Comparison of ENCODE assay signal across 8 mouse cellular contexts in the genomic region with DNA sequence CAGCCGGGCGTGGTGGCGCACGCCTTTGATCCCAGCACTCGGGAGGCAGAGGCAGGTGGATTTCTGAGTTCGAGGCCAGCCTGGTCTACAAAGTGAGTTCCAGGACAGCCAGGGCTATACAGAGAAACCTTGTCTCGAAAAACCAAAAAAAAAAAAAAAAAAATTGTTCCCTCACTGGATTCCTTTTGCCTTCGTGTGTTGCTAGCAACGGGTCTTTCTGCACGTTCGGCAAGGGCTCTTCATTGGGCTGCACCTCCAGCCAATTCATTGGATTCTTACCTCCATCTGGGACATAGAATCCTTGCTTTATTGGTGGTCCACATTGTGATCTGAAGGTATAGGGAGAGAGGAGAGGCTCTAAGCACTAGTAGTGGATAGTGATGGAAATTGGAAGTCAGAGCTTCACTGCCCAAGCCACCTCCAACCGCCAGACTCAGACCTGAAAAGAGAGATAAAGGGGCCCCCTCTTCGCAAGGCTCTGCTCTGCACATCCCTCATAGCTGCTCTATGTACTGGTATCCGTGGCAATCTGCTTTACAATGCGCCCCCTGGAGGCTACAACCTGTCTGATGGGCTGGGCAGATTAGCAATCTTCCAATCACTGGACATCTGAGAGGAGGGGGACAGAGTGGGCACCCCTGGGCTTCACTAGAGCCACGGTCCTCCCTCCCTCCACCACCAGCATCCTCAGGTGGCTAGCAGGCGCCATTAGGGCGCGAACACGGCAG. TPM values are rescaled to one million over a fixed set of nuclear protein-coding genes. Genes with fewer than 3 reads are reported as not detected.
DNase-seq lines count a peak whose midpoint lies in the region; ATAC-seq and TF ChIP-seq lines count a peak whose summit lies in the region.

No protein-coding gene starts in this region.

- H3K9ac ChIP-seq in heart, adult 2 months (ENCODE audit: low read depth, low read length), result no peak overlapping the region
- no peak overlapping the region for H3K9ac ChIP-seq in hindbrain, postnatal 0 days (replicated peaks; ENCODE audit: low read length)
- peak overlapping the region; percentile 56 for H3K9ac ChIP-seq in liver, embryonic 13.5 days
- H3K9ac ChIP-seq in neural tube, embryonic 11.5 days (ENCODE audit: low read length), result no peak overlapping the region

- TF ChIP-seq EP300 in heart, adult 2 months (IDR thresholded peaks at IDR 0.05; ENCODE audit: insufficient read depth, low read depth, low read length), result no peak

- H3K4me1 ChIP-seq in heart, adult 2 months (ENCODE audit: control insufficient read depth, insufficient read depth, low read length), result no peaks in the 10 kb centered on the region; the same call in 1 of the 2 replicates
- peaks cover 68% of the 10 kb centered on the region for H3K4me1 ChIP-seq in G1E (ENCODE audit: insufficient read depth, low read depth, low read length)
- H3K4me1 ChIP-seq in hindbrain, postnatal 0 days (ENCODE audit: insufficient read depth, low read length), result peaks cover 5% of the 10 kb centered on the region; the same call in 1 of the 2 replicates
- peaks cover 54% of the 10 kb centered on the region for H3K4me1 ChIP-seq in liver, embryonic 13.5 days (replicated peaks)
- H3K4me1 ChIP-seq in neural tube, embryonic 11.5 days (ENCODE audit: control insufficient read depth, insufficient read depth, low read length), result peaks cover 4% of the 10 kb centered on the region; the same call in 1 of the 2 replicates

- no peaks in the 10 kb centered on the region for H3K36me3 ChIP-seq in heart, adult 2 months (ENCODE audit: control insufficient read depth, insufficient read depth, low read length)
- no peaks in the 10 kb centered on the region for H3K36me3 ChIP-seq in G1E (replicated peaks)
- no peaks in the 10 kb centered on the region for H3K36me3 ChIP-seq in hindbrain, postnatal 0 days (ENCODE audit: insufficient read depth, low read length)
- no peaks in the 10 kb centered on the region for H3K36me3 ChIP-seq in liver, embryonic 13.5 days
- no peaks in the 10 kb centered on the region for H3K36me3 ChIP-seq in neural tube, embryonic 11.5 days (ENCODE audit: control insufficient read depth, insufficient read depth, low read length)

- H3K27ac ChIP-seq in heart, adult 2 months, result no peak overlapping the region
- H3K27ac ChIP-seq in hindbrain, postnatal 0 days, result no peak overlapping the region
- H3K27ac ChIP-seq in liver, embryonic 13.5 days, result no peak overlapping the region
- no peak overlapping the region for H3K27ac ChIP-seq in neural tube, embryonic 11.5 days (ENCODE audit: low read depth, low read length)

- peak; percentile 46 to 63 for DNase-seq in heart, adult 2 months
- no peak for DNase-seq in heart, postnatal 10 days
- DNase-seq in G1E (ENCODE audit: low spot score), result no peak
- DNase-seq in embryo, embryonic 10 days (ENCODE audit: low spot score), result peak; percentile 74
- DNase-seq in hindbrain, postnatal 0 days (ENCODE audit: low spot score), result peak; percentile 56
- peak; percentile 36 for DNase-seq in liver, embryonic 13.5 days
- peak; percentile 54 for DNase-seq in neural tube, embryonic 11.5 days (ENCODE audit: low spot score)
- no peak for DNase-seq in Muller cell, postnatal 12 days (ENCODE audit: inconsistent ontology term)

- H3K9me3 ChIP-seq in G1E (replicated peaks), result no peaks in the 10 kb centered on the region
- H3K9me3 ChIP-seq in hindbrain, postnatal 0 days (ENCODE audit: low read length), result no peaks in the 10 kb centered on the region
- H3K9me3 ChIP-seq in liver, embryonic 13.5 days (replicated peaks), result no peaks in the 10 kb centered on the region
- no peaks in the 10 kb centered on the region for H3K9me3 ChIP-seq in neural tube, embryonic 11.5 days (ENCODE audit: control insufficient read depth, low read length)

- peak overlapping the region; percentile 38 for H3K4me2 ChIP-seq in hindbrain, postnatal 0 days (ENCODE audit: low read depth, low read length)
- H3K4me2 ChIP-seq in liver, embryonic 13.5 days, result peak overlapping the region; percentile 55
- H3K4me2 ChIP-seq in neural tube, embryonic 11.5 days (ENCODE audit: low read depth), result no peak overlapping the region

- no peak for TF ChIP-seq POLR2A in heart, adult 2 months (IDR thresholded peaks at IDR 0.05; ENCODE audit: insufficient read depth, low read depth, low read length)

- H3K27me3 ChIP-seq in heart, adult 2 months (ENCODE audit: control insufficient read depth, insufficient read depth, low read length), result peaks cover 4% of the 10 kb centered on the region; the same call in 1 of the 2 replicates
- H3K27me3 ChIP-seq in G1E (ENCODE audit: insufficient read depth, low read length), result no peaks in the 10 kb centered on the region
- peaks cover 20% of the 10 kb centered on the region for H3K27me3 ChIP-seq in hindbrain, postnatal 0 days (ENCODE audit: insufficient read depth, low read length)
- H3K27me3 ChIP-seq in liver, embryonic 13.5 days, result peaks cover 40% of the 10 kb centered on the region
- H3K27me3 ChIP-seq in neural tube, embryonic 11.5 days (ENCODE audit: control insufficient read depth, insufficient read depth, low read length), result peaks cover 47% of the 10 kb centered on the region

- ATAC-seq in G1E (ENCODE audit: extremely low read depth, insufficient number of reproducible peaks, low FRiP score, poor library complexity, severe bottlenecking), result 0 out of 2 replicates have a peak, but pooled peaks have one; percentile 29
- ATAC-seq in hindbrain, postnatal 0 days, result no peak
- peak; percentile 86 for ATAC-seq in liver, embryonic 13.5 days (ENCODE audit: low read depth)
- ATAC-seq in neural tube, embryonic 11.5 days (ENCODE audit: insufficient read depth, low FRiP score, low TSS enrichment), result no peak

- intact Hi-C loops in heart, adult 2 months (cut with DNase I), result no loop called here
- intact Hi-C loops in heart, postnatal 10 days (cut with DNase I), result no loop called here

- H3K79me2 ChIP-seq in heart, adult 2 months (replicated peaks; ENCODE audit: control insufficient read depth, insufficient read depth, low read length), result no peaks in the 10 kb centered on the region

- no peak overlapping the region for H3K4me3 ChIP-seq in heart, adult 2 months
- H3K4me3 ChIP-seq in G1E (ENCODE audit: low read depth, low read length), result peak overlapping the region; percentile 42; the same call in 1 of the 2 replicates
- 0 out of 2 replicates have a peak overlapping the region, but pooled peaks have one; percentile 11 for H3K4me3 ChIP-seq in hindbrain, postnatal 0 days (ENCODE audit: low read length)
- H3K4me3 ChIP-seq in liver, embryonic 13.5 days (replicated peaks), result peak overlapping the region; percentile 32
- no peak overlapping the region for H3K4me3 ChIP-seq in neural tube, embryonic 11.5 days (ENCODE audit: low read depth, low read length)

- peak; percentile 77 for TF ChIP-seq CTCF in heart, adult 2 months (IDR thresholded peaks at IDR 0.05)
- TF ChIP-seq CTCF in G1E (IDR thresholded peaks at IDR 0.05; ENCODE audit: low read depth, low read length), result peak; percentile 47; the same call in 1 of the 2 replicates
- peak; percentile 61 for TF ChIP-seq CTCF in hindbrain, postnatal 0 days (IDR thresholded peaks at IDR 0.05; ENCODE audit: low read depth)

- 46% methylated on average over 20 of the region's 20 CpGs for WGBS in heart, adult 2 months
- 40% methylated on average over 18 of the region's 20 CpGs for WGBS in hindbrain, postnatal 0 days
- WGBS in liver, embryonic 13.5 days (ENCODE audit: insufficient replicate concordance), result 33% methylated on average over 20 of the region's 20 CpGs
- 41% methylated on average over 18 of the region's 20 CpGs for WGBS in neural tube, embryonic 11.5 days

RNA-seq across cellular contexts. Expression of a gene that starts 11.3 kb away (rescaled TPM):
- 1 to 10 TPM; 3.6 to 3.9 TPM for total RNA-seq in heart, adult 2 months (2021)
- polyA plus RNA-seq in heart, adult 2 months (2012; rRNA removed), result 4.2 and 4.6 TPM in 2 replicates
- total RNA-seq in heart, postnatal 10 days (2021), result 1 to 10 TPM; 7.4 to 9.1 TPM
- total RNA-seq in G1E (2014; fragmentation: Nextera tagmentation) (0.60 TPM in 1 of 2 replicates, not detected in the other), G1E (2017) (0.35 and 0.49 TPM in 2 replicates)
- 0.39 and 0.41 TPM in 2 replicates for polyA plus RNA-seq in G1E (2012)
- total RNA-seq in hindbrain, postnatal 0 days (2014; rRNA removed), result 1.7 and 2.8 TPM in 2 replicates
- polyA plus RNA-seq in hindbrain, postnatal 0 days (2015; fragmentation: Nextera tagmentation; extraction: Ambion mirVana), result 2.6 and 3.2 TPM in 2 replicates
- 0.25 and 0.29 TPM in 2 replicates for polyA plus RNA-seq in liver, embryonic 13.5 days (2015; fragmentation: Nextera tagmentation; extraction: Ambion mirVana)
- 0.50 and 0.87 TPM in 2 replicates for polyA plus RNA-seq in neural tube, embryonic 11.5 days (2014; fragmentation: Nextera tagmentation; extraction: Ambion mirVana)

RNA-seq across cellular contexts. Expression of a gene that starts 16.4 kb away (rescaled TPM):
- 10 to 100 TPM; 10.0 to 11.1 TPM for total RNA-seq in heart, adult 2 months (2021)
- 15.5 and 18.7 TPM in 2 replicates for polyA plus RNA-seq in heart, adult 2 months (2012; rRNA removed)
- 10 to 100 TPM; 21.8 to 23.9 TPM for total RNA-seq in heart, postnatal 10 days (2021)
- total RNA-seq in G1E (2014; fragmentation: Nextera tagmentation) (26.1 and 34.6 TPM in 2 replicates), G1E (2017) (7.4 TPM in 2 replicates)
- 4.4 and 6.7 TPM in 2 replicates for polyA plus RNA-seq in G1E (2012)
- 63.9 and 76.9 TPM in 2 replicates for total RNA-seq in hindbrain, postnatal 0 days (2014; rRNA removed)
- polyA plus RNA-seq in hindbrain, postnatal 0 days (2015; fragmentation: Nextera tagmentation; extraction: Ambion mirVana), result 64.4 and 77.3 TPM in 2 replicates
- 2.4 and 2.9 TPM in 2 replicates for polyA plus RNA-seq in liver, embryonic 13.5 days (2015; fragmentation: Nextera tagmentation; extraction: Ambion mirVana)
- 23.3 and 24.0 TPM in 2 replicates for polyA plus RNA-seq in neural tube, embryonic 11.5 days (2014; fragmentation: Nextera tagmentation; extraction: Ambion mirVana)

RNA-seq across cellular contexts. Expression of a gene that starts 18.2 kb away (rescaled TPM):
- total RNA-seq in heart, adult 2 months (2021), result under 1 TPM in 1 of 2 experiments, not detected in 1; 0.08 TPM
- 0.38 and 0.43 TPM in 2 replicates for polyA plus RNA-seq in heart, adult 2 months (2012; rRNA removed)
- under 1 TPM in 1 of 2 experiments, not detected in 1; 0.22 TPM for total RNA-seq in heart, postnatal 10 days (2021)
- total RNA-seq in G1E (2014; fragmentation: Nextera tagmentation) (not detected in 2 replicates), G1E (2017) (0.05 TPM in 1 of 2 replicates, not detected in the other)
- 0.02 and 0.04 TPM in 2 replicates for polyA plus RNA-seq in G1E (2012)
- total RNA-seq in hindbrain, postnatal 0 days (2014; rRNA removed), result 4.8 and 7.7 TPM in 2 replicates
- polyA plus RNA-seq in hindbrain, postnatal 0 days (2015; fragmentation: Nextera tagmentation; extraction: Ambion mirVana), result 1.9 and 2.5 TPM in 2 replicates
- polyA plus RNA-seq in liver, embryonic 13.5 days (2015; fragmentation: Nextera tagmentation; extraction: Ambion mirVana), result not detected in 2 replicates
- polyA plus RNA-seq in neural tube, embryonic 11.5 days (2014; fragmentation: Nextera tagmentation; extraction: Ambion mirVana), result 0.57 and 0.81 TPM in 2 replicates

RNA-seq across cellular contexts. Expression of a gene that starts 49.5 kb away (rescaled TPM):
- 10 to 100 TPM; 59.1 to 68.1 TPM for total RNA-seq in heart, adult 2 months (2021)
- polyA plus RNA-seq in heart, adult 2 months (2012; rRNA removed), result 48.8 and 61.6 TPM in 2 replicates
- total RNA-seq in heart, postnatal 10 days (2021), result 10 to 100 TPM; 60.9 to 77.8 TPM
- total RNA-seq in G1E (2014; fragmentation: Nextera tagmentation), result 25.6 and 32.7 TPM in 2 replicates
- total RNA-seq in G1E (2017), result 21.7 and 28.5 TPM in 2 replicates
- polyA plus RNA-seq in G1E (2012), result 122 and 157 TPM in 2 replicates
- 44.1 and 44.7 TPM in 2 replicates for total RNA-seq in hindbrain, postnatal 0 days (2014; rRNA removed)
- polyA plus RNA-seq in hindbrain, postnatal 0 days (2015; fragmentation: Nextera tagmentation; extraction: Ambion mirVana), result 16.4 and 17.0 TPM in 2 replicates
- 6.9 and 8.3 TPM in 2 replicates for polyA plus RNA-seq in liver, embryonic 13.5 days (2015; fragmentation: Nextera tagmentation; extraction: Ambion mirVana)
- 52.8 and 57.5 TPM in 2 replicates for polyA plus RNA-seq in neural tube, embryonic 11.5 days (2014; fragmentation: Nextera tagmentation; extraction: Ambion mirVana)

RNA-seq across cellular contexts. Expression of a gene that starts 57.5 kb away (rescaled TPM):
- 10 to 100 TPM; 45.6 to 53.6 TPM for total RNA-seq in heart, adult 2 months (2021)
- 55.8 and 64.7 TPM in 2 replicates for polyA plus RNA-seq in heart, adult 2 months (2012; rRNA removed)
- 10 to 100 TPM; 49.1 to 51.6 TPM for total RNA-seq in heart, postnatal 10 days (2021)
- total RNA-seq in G1E (2014; fragmentation: Nextera tagmentation) (35.6 and 41.8 TPM in 2 replicates), G1E (2017) (39.7 and 42.2 TPM in 2 replicates)
- polyA plus RNA-seq in G1E (2012), result 91.6 and 94.7 TPM in 2 replicates
- 97.1 and 98.4 TPM in 2 replicates for total RNA-seq in hindbrain, postnatal 0 days (2014; rRNA removed)
- polyA plus RNA-seq in hindbrain, postnatal 0 days (2015; fragmentation: Nextera tagmentation; extraction: Ambion mirVana), result 109 and 115 TPM in 2 replicates
- polyA plus RNA-seq in liver, embryonic 13.5 days (2015; fragmentation: Nextera tagmentation; extraction: Ambion mirVana), result 40.2 and 42.4 TPM in 2 replicates
- polyA plus RNA-seq in neural tube, embryonic 11.5 days (2014; fragmentation: Nextera tagmentation; extraction: Ambion mirVana), result 65.3 and 80.6 TPM in 2 replicates

Comparison
In these comparisons a context has a peak if more than half of its experiments do, and no peak if none do; other contexts are left out.
1. DNase-seq: peak in heart, adult 2 months (2 of 2), embryo, embryonic 10 days (single experiment), hindbrain, postnatal 0 days (single experiment), liver, embryonic 13.5 days (single experiment) and neural tube, embryonic 11.5 days (single experiment); none in heart, postnatal 10 days (0 of 2), G1E (single experiment) and Muller cell, postnatal 12 days (single experiment).
2. H3K4me3 ChIP-seq: peak in G1E (single experiment), hindbrain, postnatal 0 days (single experiment) and liver, embryonic 13.5 days (single experiment); none in heart, adult 2 months (single experiment) and neural tube, embryonic 11.5 days (single experiment).
3. ATAC-seq: peak in G1E (single experiment) and liver, embryonic 13.5 days (single experiment); none in hindbrain, postnatal 0 days (single experiment) and neural tube, embryonic 11.5 days (single experiment).
4. Peak in every context shown above with its lines, with median percentiles within 50 percentile points of each other: CTCF ChIP-seq.